Mouse (Mus musculus) brain, embryonic 14.5 days (tissue): ENCODE measurements around the gene Atp2b4.

ENCODE experiments used
- CTCF ChIP-seq: fragments of 200-500 bp; IDR thresholded peaks from 2 replicates; pipeline ENCODE4 v1.5.1; 2012; ENCODE audit warnings: inconsistent platforms, mild to moderate bottlenecking, moderate library complexity, borderline replicate concordance; ENCODE audit not compliant: insufficient read depth, insufficient read length; ENCODE audit errors: extremely low read depth
- POLR2A ChIP-seq: fragments of 200-500 bp; IDR thresholded peaks from 2 replicates; pipeline ENCODE4 v1.6.1; 2012; ENCODE audit warnings: mild to moderate bottlenecking, inconsistent platforms, borderline replicate concordance; ENCODE audit not compliant: poor library complexity, insufficient read depth, insufficient read length, severe bottlenecking; ENCODE audit errors: extremely low read depth

DNA sequence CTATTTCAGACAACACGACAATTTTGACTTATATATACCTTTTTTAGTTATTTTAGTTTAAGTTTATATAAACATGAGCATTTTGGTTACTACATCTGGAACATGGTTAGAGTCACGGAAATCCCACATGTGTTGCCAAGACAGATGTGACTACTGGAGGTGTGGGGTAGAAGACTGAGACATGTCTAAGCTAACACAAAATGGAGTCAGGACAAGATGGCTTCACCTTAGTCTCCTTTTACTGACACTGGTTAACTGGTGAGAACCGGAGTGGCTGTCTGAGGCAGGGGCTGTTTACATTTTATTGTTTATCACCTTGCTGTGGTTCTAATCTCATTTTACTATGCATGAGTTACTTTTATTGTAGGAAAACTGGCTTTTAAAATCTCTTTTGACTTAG, 132.2 kb downstream of the Atp2b4 start:
- TF ChIP-seq CTCF (no peak), POLR2A (no peak)
